Mouse (Mus musculus) T-helper 17 cell (primary cell): ENCODE measurements at regions not wholly inside any gene's neighbourhood (a gene's known extent, or its start where the extent isn't known, plus 50 kb on each side); places are given as distances from the start of the nearest gene placed in this dataset.

Experiments
- in situ Hi-C, 2 experiments: fragments of 300-600 bp; cut with MboI, MseI; formaldehyde crosslinking; loops; 1 replicate in 1 of 2; 2 replicates in 1 of 2; pipeline ENCODE4 v1.15.1; 2025; ENCODE audit warnings: high pct_unique_total_duplicates in 2 of 2

- in situ Hi-C loops, result no loop called here
These were observed 120.0 kb downstream of the Dact1 start for GRCm38 (mm10) chr12:71429561-71430200.

- in situ Hi-C loops, result no loop called here
These were observed 120.6 kb downstream of the Dact1 start for GRCm38 (mm10) chr12:71430331-71430730.

- in situ Hi-C loops, result no loop called here
These were observed 121.4 kb downstream of the Dact1 start for GRCm38 (mm10) chr12:71431116-71431515.

- in situ Hi-C loops, result no loop called here
These were observed 124.0 kb downstream of the Dact1 start for GRCm38 (mm10) chr12:71433549-71434200.

GRCm38 (mm10) chr12:71438254-71438653, 128.6 kb downstream of the Dact1 start:
- in situ Hi-C loops, result no loop called here

GRCm38 (mm10) chr12:71440863-71441262, 131.2 kb downstream of the Dact1 start:
- in situ Hi-C loops, result no loop called here

- in situ Hi-C loops, result no loop called here
These were observed 131.6 kb downstream of the Dact1 start for GRCm38 (mm10) chr12:71441272-71441671.

GRCm38 (mm10) chr12:71446177-71446891, 136.7 kb downstream of the Dact1 start:
- in situ Hi-C loops, result no loop called here

DNA sequence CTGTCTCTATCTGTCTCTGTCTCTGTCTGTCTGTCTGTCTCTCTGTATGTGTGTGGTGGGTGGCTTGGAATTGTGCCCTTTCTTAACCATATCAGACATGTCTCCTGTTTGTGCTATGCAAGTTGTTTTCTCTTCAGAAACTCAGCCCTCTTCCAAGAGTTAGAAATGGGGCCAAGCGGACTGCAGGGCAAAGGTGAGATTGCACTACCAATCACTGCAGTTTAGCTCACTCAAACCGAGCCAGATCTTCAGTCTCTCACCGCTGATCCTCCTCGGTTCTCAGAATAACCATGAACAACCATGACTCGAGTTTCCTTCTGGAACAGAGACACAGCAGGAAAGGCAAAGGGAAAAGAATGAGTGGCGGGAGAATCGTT, 137.2 kb downstream of the Dact1 start:
- in situ Hi-C loops, result no loop called here

- in situ Hi-C loops, result no loop called here
These were observed 139.3 kb downstream of the Dact1 start for GRCm38 (mm10) chr12:71449032-71449431.

DNA sequence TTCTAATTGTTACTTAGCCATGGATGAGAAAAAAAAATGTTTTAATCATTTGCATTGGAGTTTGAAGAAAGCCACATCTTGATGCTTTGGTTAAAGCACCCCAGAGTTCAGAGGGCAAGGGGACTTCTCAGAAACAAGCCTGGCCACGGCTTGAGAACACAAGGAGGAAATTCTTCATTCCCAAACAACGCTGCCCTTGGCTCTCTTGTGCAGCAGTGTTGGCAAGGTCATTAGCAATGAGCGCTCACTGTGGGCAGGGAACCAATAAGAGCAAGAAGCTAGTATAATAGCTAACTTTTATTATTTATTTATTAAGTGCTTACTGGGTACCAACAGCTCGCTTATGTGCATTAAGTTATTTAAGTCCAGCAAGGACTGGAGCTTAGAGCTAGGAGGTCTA, 140.4 kb downstream of the Dact1 start:
- in situ Hi-C loops, result no loop called here

- in situ Hi-C loops, result no loop called here
These were observed 141.2 kb downstream of the Dact1 start for GRCm38 (mm10) chr12:71450680-71451463.

GRCm38 (mm10) chr12:71456900-71457299, 147.2 kb downstream of the Dact1 start:
- in situ Hi-C loops, result no loop called here

- in situ Hi-C loops, result no loop called here
These were observed 149.0 kb downstream of the Dact1 start for GRCm38 (mm10) chr12:71458559-71459176.

- in situ Hi-C loops, result no loop called here
These were observed 151.0 kb downstream of the Dact1 start for GRCm38 (mm10) chr12:71460643-71461042.

DNA sequence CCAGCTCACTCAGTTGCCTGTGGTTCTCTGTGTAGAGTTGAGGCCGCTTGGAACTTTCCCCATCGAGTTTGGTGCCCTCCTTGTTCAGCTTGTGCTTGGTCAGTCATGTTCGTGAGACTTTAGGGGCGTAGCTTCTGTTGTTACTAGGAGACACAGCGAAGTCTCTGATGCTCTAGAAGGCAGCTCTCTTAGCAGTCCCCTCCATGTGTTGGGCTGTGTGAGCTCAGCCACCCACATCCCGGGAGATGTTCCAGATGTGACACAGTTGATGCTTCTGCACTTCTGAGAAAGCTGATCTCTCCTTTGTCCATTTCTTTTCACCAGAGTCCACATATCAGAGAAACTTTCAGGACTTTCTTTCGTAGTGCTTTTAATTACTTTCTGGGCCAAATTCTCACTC, 158.1 kb downstream of the Dact1 start:
- in situ Hi-C loops, result no loop called here

GRCm38 (mm10) chr12:71468324-71468723, 158.6 kb downstream of the Dact1 start:
- in situ Hi-C loops, result no loop called here

- in situ Hi-C loops, result no loop called here
These were observed 161.5 kb downstream of the Dact1 start for GRCm38 (mm10) chr12:71470983-71471715.

DNA sequence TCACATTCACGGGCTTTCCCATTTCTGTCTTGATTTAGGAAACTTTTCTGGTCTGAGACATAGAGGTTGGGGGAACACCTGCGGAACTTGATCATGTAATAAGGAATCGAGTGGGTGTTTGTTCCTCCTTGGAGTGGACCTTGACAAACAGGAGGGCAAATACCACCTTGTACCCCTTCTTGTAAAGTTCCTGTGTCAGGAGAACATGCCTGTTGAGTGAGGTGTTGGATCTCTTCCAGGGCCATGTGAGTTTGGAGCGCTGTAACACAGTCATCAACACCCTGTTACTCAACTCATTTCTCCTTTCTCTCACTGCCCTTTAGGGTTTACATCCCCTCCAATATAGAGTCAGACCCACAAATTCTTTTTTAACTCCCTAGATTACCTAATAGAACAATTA, 162.0 kb downstream of the Dact1 start:
- in situ Hi-C loops, result no loop called here

DNA sequence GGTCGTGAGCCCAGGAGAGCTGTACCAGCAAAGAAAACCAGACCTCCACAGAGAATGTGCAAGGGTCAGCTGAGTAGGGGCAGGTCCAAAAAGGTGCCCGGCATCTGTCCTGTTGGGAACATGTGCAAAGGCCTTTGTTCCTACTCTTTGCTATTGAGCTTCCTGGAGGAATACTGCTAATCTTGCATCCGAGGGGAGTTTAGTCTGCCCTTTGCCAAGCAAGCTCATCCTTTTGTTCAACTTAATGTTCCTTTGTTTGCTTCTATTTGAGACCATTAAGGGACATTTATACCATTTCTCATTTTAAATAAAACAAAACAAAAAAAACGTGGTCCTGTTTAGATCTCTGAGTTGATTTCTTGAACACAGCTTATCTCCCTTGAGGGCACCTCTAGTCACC, 166.6 kb downstream of the Dact1 start:
- in situ Hi-C loops, result no loop called here

GRCm38 (mm10) chr12:71477691-71478090, 168.0 kb downstream of the Dact1 start:
- in situ Hi-C loops, result no loop called here
